Mouse (Mus musculus) liver, embryonic 13.5 days (tissue): Measurements from ENCODE around the gene Creld1. TPM values are rescaled to one million over a fixed set of nuclear protein-coding genes. Genes with fewer than 3 reads are reported as not detected.

Experiments
- ATAC-seq: fragments of 200-750 bp; cut with Nextera tagmentation; 2 replicates; pipeline ENCODE4 v1.8.0; 2017; ENCODE audit warnings: low read depth, mild to moderate bottlenecking, moderate number of reproducible peaks, moderate library complexity
- DNase-seq: peaks from one replicate; pipeline ENCODE4 v3.0.0; 2022
- H3K27ac ChIP-seq: fragments of 300-500 bp; sonication (generic); 2 replicates; pipeline ENCODE4 v1.5.1; 2015; ENCODE audit warnings: moderate library complexity, mild to moderate bottlenecking, inconsistent platforms
- H3K27me3 ChIP-seq: fragments of 300-500 bp; sonication (generic); 2 replicates; pipeline ENCODE4 v1.6.1; 2015; ENCODE audit warnings: mild to moderate bottlenecking, inconsistent platforms
- H3K36me3 ChIP-seq: fragments of 300-500 bp; sonication (generic); 2 replicates; pipeline ENCODE4 v1.6.1; 2015; ENCODE audit warnings: mild to moderate bottlenecking, inconsistent platforms
- H3K4me1 ChIP-seq: fragments of 300-500 bp; sonication (generic); replicated peaks from 2 replicates; pipeline ENCODE4 v1.6.1; 2015; ENCODE audit warnings: inconsistent platforms
- H3K4me2 ChIP-seq: fragments of 300-500 bp; sonication (generic); 2 replicates; pipeline ENCODE4 v1.6.1; 2015; ENCODE audit warnings: inconsistent platforms, mild to moderate bottlenecking, moderate library complexity
- H3K4me3 ChIP-seq: fragments of 300-500 bp; sonication (generic); replicated peaks from 2 replicates; pipeline ENCODE4 v1.5.1; 2015; ENCODE audit warnings: mild to moderate bottlenecking, inconsistent platforms
- H3K9ac ChIP-seq: fragments of 300-500 bp; sonication (generic); 2 replicates; pipeline ENCODE4 v1.6.1; 2015; ENCODE audit warnings: mild to moderate bottlenecking, inconsistent platforms
- H3K9me3 ChIP-seq: fragments of 300-500 bp; sonication (generic); replicated peaks from 2 replicates; pipeline ENCODE4 v1.6.1; 2016; ENCODE audit warnings: inconsistent platforms
- WGBS: fragments of 180-500 bp; shearing (Covaris S2); methylation state at CpG from one replicate; pipeline ENCODE4 v1.1.7; 2015; ENCODE audit not compliant: insufficient replicate concordance; 5-methylcytosine and 5-hydroxymethylcytosine counted together
- polyA plus RNA-seq: library from polyadenylated mRNA; unstranded; fragments of >200 nt; fragmentation: Nextera tagmentation; extraction: Ambion mirVana; gene quantifications from 2 replicates; pipeline ENCODE4 v1.2.1, GENCODE M21; 2015

Creld1 gene
- polyA plus RNA-seq, 1 experiment from 2014 or later: 8.0 TPM

GRCm38 (mm10) chr6:113471297-113471936, 11.7 kb upstream of the Creld1 start, which contains the start of gene Il17rc:
TSS of gene Il17rc (plus strand) at chr6:113471427.
- H3K27ac ChIP-seq: no peak within 1 kb of the TSS
- no peaks in the 10 kb centered on the region for H3K9me3 ChIP-seq
- DNase-seq (no peak), ATAC-seq (0 out of 2 replicates have a peak, but pooled peaks have one; percentile 4)
- peak within 1 kb of the TSS; percentile 52 for H3K4me2 ChIP-seq
- H3K9ac ChIP-seq: peak within 1 kb of the TSS; percentile 51
- H3K4me1 ChIP-seq: peaks cover 28% of the 10 kb centered on the region
- WGBS: 42% methylated on average over 12 of the region's 12 CpGs
- peaks cover 34% of the 10 kb centered on the region for H3K27me3 ChIP-seq
- H3K4me3 ChIP-seq: peak within 1 kb of the TSS; percentile 36
- H3K36me3 ChIP-seq: no peaks in the 10 kb centered on the region

- Histone ChIP-seq H3K4me1 (peaks cover 28% of the 10 kb centered on the region), H3K36me3 (no peaks in the 10 kb centered on the region), H3K4me3 (no peak overlapping the region), H3K27ac (no peak overlapping the region), H3K4me2 (0 out of 2 replicates have a peak overlapping the region, but pooled peaks have one; percentile 52), H3K9me3 (no peaks in the 10 kb centered on the region), H3K27me3 (peaks cover 40% of the 10 kb centered on the region), H3K9ac (no peak overlapping the region)
- no peak for DNase-seq
- 60% methylated on average over 10 of the region's 10 CpGs for WGBS
- no peak for ATAC-seq
Observed at GRCm38 (mm10) chr6:113472061-113472460, 11.0 kb upstream of the Creld1 start.

GRCm38 (mm10) chr6:113473246-113473645, 9.9 kb upstream of the Creld1 start:
- Histone ChIP-seq H3K4me3 (no peak overlapping the region), H3K4me2 (no peak overlapping the region), H3K27ac (no peak overlapping the region), H3K9me3 (no peaks in the 10 kb centered on the region), H3K36me3 (no peaks in the 10 kb centered on the region), H3K27me3 (peaks cover 43% of the 10 kb centered on the region), H3K4me1 (peaks cover 28% of the 10 kb centered on the region), H3K9ac (no peak overlapping the region)
- DNase-seq (no peak), ATAC-seq (no peak)
- 22% methylated on average over 2 of the region's 2 CpGs for WGBS

- peaks cover 47% of the 10 kb centered on the region for H3K27me3 ChIP-seq
- 62% methylated on average over 6 of the region's 6 CpGs for WGBS
- H3K36me3 ChIP-seq: no peaks in the 10 kb centered on the region
- H3K27ac ChIP-seq: no peak overlapping the region
- no peak overlapping the region for H3K4me3 ChIP-seq
- peaks cover 26% of the 10 kb centered on the region for H3K4me1 ChIP-seq
- H3K9me3 ChIP-seq: no peaks in the 10 kb centered on the region
- no peak overlapping the region for H3K9ac ChIP-seq
- ATAC-seq (no peak), DNase-seq (no peak)
- no peak overlapping the region for H3K4me2 ChIP-seq
Observed at GRCm38 (mm10) chr6:113473715-113474114, 9.4 kb upstream of the Creld1 start.

GRCm38 (mm10) chr6:113477353-113477752, 5.7 kb upstream of the Creld1 start:
- no peak overlapping the region for H3K27ac ChIP-seq
- no peaks in the 10 kb centered on the region for H3K9me3 ChIP-seq
- H3K27me3 ChIP-seq: peaks cover 56% of the 10 kb centered on the region
- no peaks in the 10 kb centered on the region for H3K36me3 ChIP-seq
- peaks cover 8% of the 10 kb centered on the region for H3K4me1 ChIP-seq
- H3K9ac ChIP-seq: no peak overlapping the region
- H3K4me2 ChIP-seq: no peak overlapping the region
- ATAC-seq: no peak
- DNase-seq: no peak
- 33% methylated on average over 7 of the region's 7 CpGs for WGBS
- no peak overlapping the region for H3K4me3 ChIP-seq

- H3K4me2 ChIP-seq: no peak overlapping the region
- no peak for ATAC-seq
- H3K27ac ChIP-seq: no peak overlapping the region
- DNase-seq: no peak
- no peaks in the 10 kb centered on the region for H3K36me3 ChIP-seq
- H3K27me3 ChIP-seq: peaks cover 59% of the 10 kb centered on the region
- no peak overlapping the region for H3K9ac ChIP-seq
- H3K4me1 ChIP-seq: peaks cover 19% of the 10 kb centered on the region
- H3K9me3 ChIP-seq: no peaks in the 10 kb centered on the region
- H3K4me3 ChIP-seq: no peak overlapping the region
- whole genome bisulfite sequencing: 73% methylated on average over 10 of the region's 10 CpGs
Observed at GRCm38 (mm10) chr6:113478906-113479305, 4.2 kb upstream of the Creld1 start.

- 68% methylated on average over 18 of the region's 18 CpGs for WGBS
- H3K36me3 ChIP-seq: no peaks in the 10 kb centered on the region
- DNase-seq: no peak
Observed at GRCm38 (mm10) chr6:113480555-113481373, 2.3 kb upstream of the Creld1 start.

GRCm38 (mm10) chr6:113482477-113483099, 509 bp upstream of the Creld1 start:
- Histone ChIP-seq H3K9ac (peak overlapping the region; percentile 75), H3K27ac (peak overlapping the region; percentile 68), H3K4me2 (peak overlapping the region; percentile 99), H3K9me3 (no peaks in the 10 kb centered on the region), H3K36me3 (no peaks in the 10 kb centered on the region), H3K4me3 (peak overlapping the region; percentile 73), H3K27me3 (peaks cover 43% of the 10 kb centered on the region), H3K4me1 (peaks cover 42% of the 10 kb centered on the region)
- 2% methylated on average over 65 of the region's 65 CpGs for WGBS
- DNase-seq (no peak), ATAC-seq (peak; percentile 46)

More at GRCm38 (mm10) chr6:113480555-113481373, 2.3 kb upstream of the Creld1 start:
- H3K27ac ChIP-seq: no peak overlapping the region
- no peak overlapping the region for H3K4me2 ChIP-seq
- H3K9me3 ChIP-seq: no peaks in the 10 kb centered on the region
- H3K4me1 ChIP-seq: peaks cover 30% of the 10 kb centered on the region
- H3K9ac ChIP-seq: no peak overlapping the region
- peaks cover 57% of the 10 kb centered on the region for H3K27me3 ChIP-seq
- ATAC-seq: no peak
- no peak overlapping the region for H3K4me3 ChIP-seq

- Histone ChIP-seq H3K9ac (peak overlapping the region; percentile 79), H3K4me2 (peak overlapping the region; percentile 99), H3K27ac (peak overlapping the region; percentile 76), H3K4me3 (peak overlapping the region; percentile 73), H3K36me3 (no peaks in the 10 kb centered on the region), H3K9me3 (no peaks in the 10 kb centered on the region), H3K4me1 (peaks cover 48% of the 10 kb centered on the region), H3K27me3 (peaks cover 37% of the 10 kb centered on the region)
- no peak for DNase-seq
- ATAC-seq: peak; percentile 10; the same call in 1 of the 2 replicates
- 14% methylated on average over 10 of the region's 10 CpGs for whole genome bisulfite sequencing
Observed at GRCm38 (mm10) chr6:113483729-113484128, 632 bp downstream of the Creld1 start.

GRCm38 (mm10) chr6:113487125-113487576, 4.1 kb downstream of the Creld1 start:
- DNase-seq: no peak
- ATAC-seq: no peak
- peaks cover 42% of the 10 kb centered on the region for H3K4me1 ChIP-seq
- 44% methylated on average over 7 of the region's 7 CpGs for whole genome bisulfite sequencing
- no peak overlapping the region for H3K4me2 ChIP-seq
- H3K9ac ChIP-seq: no peak overlapping the region
- peaks cover 12% of the 10 kb centered on the region; the same call in 1 of the 2 replicates for H3K36me3 ChIP-seq
- no peaks in the 10 kb centered on the region for H3K9me3 ChIP-seq
- no peak overlapping the region for H3K4me3 ChIP-seq
- peak overlapping the region; percentile 41; the same call in 1 of the 2 replicates for H3K27ac ChIP-seq
- peaks cover 6% of the 10 kb centered on the region for H3K27me3 ChIP-seq

- no peak overlapping the region for H3K27ac ChIP-seq
- peaks cover 29% of the 10 kb centered on the region for H3K4me1 ChIP-seq
- no peaks in the 10 kb centered on the region for H3K9me3 ChIP-seq
- H3K27me3 ChIP-seq: peaks cover under 1% of the 10 kb centered on the region; the same call in 1 of the 2 replicates
- no peak overlapping the region for H3K4me3 ChIP-seq
- no peak overlapping the region for H3K9ac ChIP-seq
- H3K4me2 ChIP-seq: no peak overlapping the region
- no peak for DNase-seq
- no peak for ATAC-seq
- H3K36me3 ChIP-seq: peaks cover 12% of the 10 kb centered on the region; the same call in 1 of the 2 replicates
- 83% methylated on average over 14 of the region's 14 CpGs for WGBS
Observed at GRCm38 (mm10) chr6:113489410-113489809, 6.3 kb downstream of the Creld1 start.
